Comparison of ENCODE assay signal across 9 mouse cellular contexts in genomic region chr17:31929844-31930715, GRCm38 (mm10).
DNase-seq lines count a peak whose midpoint lies in the region; ATAC-seq lines count a peak whose summit lies in the region.
"Had no signal": no experiment of that assay in that cellular context is flagged by ENCODE, and none has a peak within 500 bp of the region (broad histone marks: within the 10 kb centered on the region; RNA-seq: fewer than 3 reads in every experiment).

No protein-coding gene starts in this region.

- WGBS in intestine, embryonic 14.5 days, result 59% methylated on average over 13 of the region's 13 CpGs
- 44% methylated on average over 13 of the region's 13 CpGs for WGBS in liver, embryonic 16.5 days (ENCODE audit: insufficient replicate concordance)

- H3K27ac ChIP-seq in intestine, embryonic 14.5 days (ENCODE audit: low read depth), result no peak overlapping the region
- peak overlapping the region; percentile 83 for H3K27ac ChIP-seq in liver, embryonic 16.5 days (ENCODE audit: low read length)
- H3K27ac ChIP-seq: limb, embryonic 12.5 days had no signal

- no peak overlapping the region for H3K4me3 ChIP-seq in intestine, embryonic 14.5 days (ENCODE audit: low read depth, low read length)
- no peak overlapping the region for H3K4me3 ChIP-seq in liver, embryonic 16.5 days (ENCODE audit: low read depth, low read length)
- H3K4me3 ChIP-seq: limb, embryonic 12.5 days had no signal

- H3K27me3 ChIP-seq in intestine, embryonic 14.5 days (replicated peaks; ENCODE audit: control insufficient read depth, insufficient read depth, low read length), result no peaks in the 10 kb centered on the region
- H3K27me3 ChIP-seq in liver, embryonic 16.5 days (ENCODE audit: control insufficient read depth, insufficient read depth, low read depth, low read length), result no peaks in the 10 kb centered on the region
- H3K27me3 ChIP-seq: limb, embryonic 12.5 days had no signal

- no peak overlapping the region for H3K4me2 ChIP-seq in intestine, embryonic 14.5 days (ENCODE audit: low read length)
- H3K4me2 ChIP-seq in liver, embryonic 16.5 days (ENCODE audit: low read depth, low read length), result no peak overlapping the region
- H3K4me2 ChIP-seq: limb, embryonic 12.5 days had no signal

- 0 out of 2 replicates have a peak, but pooled peaks cover 3% of the 10 kb centered on the region for H3K4me1 ChIP-seq in intestine, embryonic 14.5 days (replicated peaks; ENCODE audit: control insufficient read depth, insufficient read depth, low read length)
- peaks cover 3% of the 10 kb centered on the region for H3K4me1 ChIP-seq in liver, embryonic 16.5 days (ENCODE audit: control insufficient read depth, low read depth, low read length)

- peak; percentile 79 for DNase-seq in kidney, adult 9 months
- no peak for DNase-seq in kidney, postnatal 10 days
- peak; percentile 71 for DNase-seq in embryo, embryonic 11 days
- no peak for DNase-seq in intestine, embryonic 14.5 days (ENCODE audit: low spot score)
- DNase-seq in adrenal gland, postnatal 14 days, result no peak
- DNase-seq in layer of hippocampus, adult 18-20 months (ENCODE audit: low spot score in 2 of 2), result no peak
- DNase-seq: cerebellum, adult 8-10 months had no signal

- no peaks in the 10 kb centered on the region for H3K9me3 ChIP-seq in intestine, embryonic 14.5 days (ENCODE audit: control insufficient read depth, low read length)
- H3K9me3 ChIP-seq in liver, embryonic 16.5 days (replicated peaks; ENCODE audit: control insufficient read depth, low read length), result no peaks in the 10 kb centered on the region
- H3K9me3 ChIP-seq: limb, embryonic 12.5 days had no signal

- H3K9ac ChIP-seq in intestine, embryonic 14.5 days (ENCODE audit: low read length), result no peak overlapping the region
- peak overlapping the region; percentile 33 for H3K9ac ChIP-seq in liver, embryonic 16.5 days (ENCODE audit: low read depth, low read length)
- H3K9ac ChIP-seq: limb, embryonic 12.5 days had no signal

- H3K36me3 ChIP-seq in intestine, embryonic 14.5 days (ENCODE audit: control insufficient read depth, insufficient read depth, low read length), result no peaks in the 10 kb centered on the region
- H3K36me3 ChIP-seq in liver, embryonic 16.5 days (ENCODE audit: control insufficient read depth, insufficient read depth), result no peaks in the 10 kb centered on the region
- H3K36me3 ChIP-seq: limb, embryonic 12.5 days had no signal

- 0 out of 2 replicates have a peak, but pooled peaks have one; percentile 43 for ATAC-seq in intestine, embryonic 14.5 days (replicated peaks; ENCODE audit: low FRiP score, low TSS enrichment, low read depth)
- peak; percentile 94 for ATAC-seq in liver, embryonic 16.5 days (ENCODE audit: low read depth)

Comparison
In these comparisons a context has a peak if more than half of its experiments do, and no peak if none do; other contexts are left out.
1. DNase-seq: peak in kidney, adult 9 months (single experiment) and embryo, embryonic 11 days (single experiment); none in kidney, postnatal 10 days (single experiment), intestine, embryonic 14.5 days (single experiment), adrenal gland, postnatal 14 days (single experiment) and layer of hippocampus, adult 18-20 months (0 of 2).